Comparison of ENCODE assay signal across 7 mouse cellular contexts in genomic region chr17:35046681-35047455, GRCm38 (mm10). TPM values are rescaled to one million over a fixed set of nuclear protein-coding genes. Genes with fewer than 3 reads are reported as not detected.
DNase-seq lines count a peak whose midpoint lies in the region; ATAC-seq and TF ChIP-seq lines count a peak whose summit lies in the region.

TSS of gene Msh5 (minus strand) at chr17:35046745.

- peak; percentile 96 for DNase-seq in adrenal gland, adult 8-10 months
- DNase-seq in embryo, embryonic 9.5 days (ENCODE audit: extremely low spot score), result peak; percentile 99
- peak; percentile 95 to 96 for DNase-seq in gastrocnemius, postnatal 4 days (ENCODE audit: low spot score in 2 of 2)
- DNase-seq in limb, embryonic 10.5 days (ENCODE audit: low spot score), result peak; percentile 99
- DNase-seq in spleen, adult 12 weeks (ENCODE audit: low spot score), result peak; percentile 91

- no peaks in the 10 kb centered on the region for H3K9me3 ChIP-seq in intestine, postnatal 0 days (ENCODE audit: control insufficient read depth)
- no peaks in the 10 kb centered on the region for H3K9me3 ChIP-seq in limb, embryonic 10.5 days (replicated peaks)
- H3K9me3 ChIP-seq in midbrain, embryonic 13.5 days, result no peaks in the 10 kb centered on the region

- peak within 1 kb of the TSS; percentile 94 for H3K4me2 ChIP-seq in intestine, postnatal 0 days (replicated peaks; ENCODE audit: low read depth)
- H3K4me2 ChIP-seq in midbrain, embryonic 13.5 days (replicated peaks), result peak within 1 kb of the TSS; percentile 95

- peaks cover 12% of the 10 kb centered on the region for H3K4me1 ChIP-seq in intestine, postnatal 0 days (replicated peaks; ENCODE audit: control insufficient read depth, insufficient read depth, low read length)
- H3K4me1 ChIP-seq in limb, embryonic 10.5 days, result peaks cover 72% of the 10 kb centered on the region
- peaks cover 55% of the 10 kb centered on the region for H3K4me1 ChIP-seq in midbrain, embryonic 13.5 days (replicated peaks)

- H3K9ac ChIP-seq in intestine, postnatal 0 days (ENCODE audit: low read depth, low read length), result peak within 1 kb of the TSS; percentile 79
- peak within 1 kb of the TSS; percentile 75 for H3K9ac ChIP-seq in midbrain, embryonic 13.5 days (replicated peaks)

- peak; percentile 91 for ATAC-seq in intestine, postnatal 0 days
- ATAC-seq in midbrain, embryonic 13.5 days, result peak; percentile 98

- no peaks in the 10 kb centered on the region for H3K27me3 ChIP-seq in intestine, postnatal 0 days (replicated peaks; ENCODE audit: control insufficient read depth, insufficient read depth, low read length)
- H3K27me3 ChIP-seq in limb, embryonic 10.5 days (ENCODE audit: low read depth, poor library complexity, severe bottlenecking), result no peaks in the 10 kb centered on the region
- no peaks in the 10 kb centered on the region for H3K27me3 ChIP-seq in midbrain, embryonic 13.5 days

- under 1% methylated on average over 33 of the region's 33 CpGs for WGBS in intestine, postnatal 0 days
- WGBS in limb, embryonic 10.5 days, result 3% methylated on average over 33 of the region's 33 CpGs
- 3% methylated on average over 33 of the region's 33 CpGs for WGBS in midbrain, embryonic 13.5 days

- peak within 1 kb of the TSS; percentile 51 for H3K4me3 ChIP-seq in intestine, postnatal 0 days (ENCODE audit: low read depth, low read length)
- H3K4me3 ChIP-seq in limb, embryonic 10.5 days, result peak within 1 kb of the TSS; percentile 70
- peak within 1 kb of the TSS; percentile 50 for H3K4me3 ChIP-seq in midbrain, embryonic 13.5 days (replicated peaks)

- peak within 1 kb of the TSS; percentile 97 for H3K27ac ChIP-seq in intestine, postnatal 0 days (ENCODE audit: low read depth, low read length)
- H3K27ac ChIP-seq in limb, embryonic 10.5 days, result peak within 1 kb of the TSS; percentile 97
- H3K27ac ChIP-seq in midbrain, embryonic 13.5 days, result 0 out of 2 replicates have a peak within 1 kb of the TSS, but pooled peaks have one; percentile 31

- no peak for TF ChIP-seq CTCF in intestine, postnatal 0 days (IDR thresholded peaks at IDR 0.05; ENCODE audit: low read depth)

- no peaks in the 10 kb centered on the region for H3K36me3 ChIP-seq in intestine, postnatal 0 days (ENCODE audit: control insufficient read depth, insufficient read depth)
- H3K36me3 ChIP-seq in limb, embryonic 10.5 days, result no peaks in the 10 kb centered on the region
- no peaks in the 10 kb centered on the region for H3K36me3 ChIP-seq in midbrain, embryonic 13.5 days

RNA-seq across cellular contexts. Expression of gene Msh5, which starts in this region (rescaled TPM):
- total RNA-seq in adrenal gland, adult 8-10 months (2022), result 1 to 10 TPM in 3 of 4 experiments, under 1 TPM in 1; 0.73 to 4.0 (median 2.2) TPM
- 1 to 10 TPM; 4.5 to 5.4 TPM for total RNA-seq in gastrocnemius, postnatal 4 days (2021)
- polyA plus RNA-seq in intestine, postnatal 0 days (2015; fragmentation: Nextera tagmentation; extraction: Ambion mirVana), result 1.4 and 3.0 TPM in 2 replicates
- polyA plus RNA-seq in limb, embryonic 10.5 days (2016; fragmentation: Nextera tagmentation; extraction: Ambion mirVana), result 5.2 and 5.4 TPM in 2 replicates
- polyA plus RNA-seq in midbrain, embryonic 13.5 days (2015; fragmentation: Nextera tagmentation; extraction: Ambion mirVana), result 3.3 and 3.7 TPM in 2 replicates

Comparison
In these comparisons a context has a peak if more than half of its experiments do, and no peak if none do; other contexts are left out.
1. Peak in every context shown above with its lines: DNase-seq, ATAC-seq, H3K4me3 ChIP-seq and H3K27ac ChIP-seq.
2. H3K27ac ChIP-seq: peak in every context shown above with its lines; median percentile 97 in intestine, postnatal 0 days; 97 in limb, embryonic 10.5 days; 31 in midbrain, embryonic 13.5 days.